Mouse (Mus musculus) large intestine, adult 2 months (tissue): ENCODE results near the gene Pthlh. TPM values are rescaled to one million over a fixed set of nuclear protein-coding genes. Genes with fewer than 3 reads are reported as not detected.

Source experiments
- DNase-seq: peaks from one replicate; pipeline ENCODE4 v3.0.0-alpha.2; 2012; ENCODE audit warnings: low read depth, low spot score
- WGBS: fragments of 180-500 bp; shearing (Covaris S2); methylation state at CpG from one replicate; pipeline ENCODE4 v1.1.7; 2018; 5-methylcytosine and 5-hydroxymethylcytosine counted together
- polyA plus RNA-seq: library from polyadenylated mRNA; depleted of rRNA; stranded (reverse); fragments of >200 nt; gene quantifications from 2 replicates; pipeline ENCODE4 v1.2.3, GENCODE M21; 2012; rRNA removed

The Pthlh gene
- polyA plus RNA-seq, 1 experiment, result 0.99 TPM

DNA sequence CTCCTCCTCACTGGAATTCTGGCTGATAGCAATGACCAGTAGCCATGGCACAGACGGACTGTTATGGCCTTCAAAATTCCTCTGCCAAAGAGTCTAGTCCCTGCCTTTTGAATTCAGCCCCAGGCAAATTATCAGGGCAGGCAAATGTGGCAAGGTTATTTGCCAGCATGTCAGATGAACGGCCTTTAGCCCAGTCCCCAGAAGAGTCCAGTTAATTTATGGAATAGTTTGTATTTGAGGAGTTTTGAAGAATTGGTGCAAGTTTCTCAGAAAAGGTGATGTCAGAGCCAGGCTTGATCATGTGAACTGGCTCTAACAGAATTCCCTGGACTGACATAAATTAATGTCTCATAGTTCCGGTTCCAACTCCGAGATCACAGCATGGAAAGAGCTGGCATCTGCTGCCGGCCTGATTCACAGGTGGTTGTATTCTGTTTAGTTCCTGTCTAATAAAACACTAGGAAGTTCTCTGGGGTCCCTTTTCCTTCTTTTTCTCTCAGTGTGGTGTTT is 56.1 kb downstream of the Pthlh start:
- no peak for DNase-seq
- WGBS, result 64% methylated on average over 5 of the region's 5 CpGs

Other genes starting within 250 kb of the Pthlh start
- 12.6 and 14.3 TPM in 2 replicates for gene Rep15, start 231.6 kb downstream of the Pthlh start, polyA plus RNA-seq
- 9.6 and 10.4 TPM in 2 replicates for gene Mrps35, start 221.4 kb downstream of the Pthlh start, polyA plus RNA-seq
- gene Mansc4, start 177.2 kb downstream of the Pthlh start, polyA plus RNA-seq, result 0.07 and 0.16 TPM in 2 replicates
- gene Klhl42, start 172.8 kb downstream of the Pthlh start, polyA plus RNA-seq, result 4.6 and 8.3 TPM in 2 replicates
- 19.2 and 23.3 TPM in 2 replicates for gene Ccdc91, start 211.6 kb upstream of the Pthlh start, polyA plus RNA-seq